Comparison of ENCODE assay signal across 19 mouse cellular contexts in the genomic region with DNA sequence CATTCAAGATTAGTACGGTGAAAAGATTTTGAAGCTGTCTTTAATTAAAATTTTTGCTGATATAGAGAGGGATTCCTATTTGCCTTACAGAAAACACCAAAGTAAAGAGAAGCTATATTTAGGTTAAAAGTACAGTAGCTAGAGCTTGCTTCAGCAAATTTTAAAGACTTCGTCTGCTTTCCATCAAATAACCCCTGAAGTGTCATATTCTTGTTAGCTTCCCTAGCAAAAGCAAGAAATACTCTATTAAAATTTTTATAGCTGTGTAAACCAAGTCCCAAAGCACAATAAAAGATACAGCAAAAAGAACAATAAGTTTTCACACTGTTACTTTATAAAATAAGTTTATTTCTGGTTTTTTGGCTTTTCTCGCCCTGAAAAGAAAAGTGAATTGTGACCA.
A peak's percentile ranks its signal among the peaks of the same experiment; 100 is the strongest.
DNase-seq lines count a peak whose midpoint lies in the region; ATAC-seq and TF ChIP-seq lines count a peak whose summit lies in the region.
"Had no signal": no experiment of that assay in that cellular context is flagged by ENCODE, and none has a peak within 500 bp of the region (broad histone marks: within the 10 kb centered on the region; RNA-seq: fewer than 3 reads in every experiment).

No protein-coding gene starts in this region.

- H3K27me3 ChIP-seq in limb, embryonic 13.5 days: 0 out of 2 replicates have a peak, but pooled peaks cover 3% of the 10 kb centered on the region
- H3K27me3 ChIP-seq in limb, embryonic 10.5 days (ENCODE audit: low read depth, poor library complexity, severe bottlenecking): no peaks in the 10 kb centered on the region
- H3K27me3 ChIP-seq in limb, embryonic 14.5 days (ENCODE audit: control insufficient read depth, insufficient read depth, low read length): no peaks in the 10 kb centered on the region
- H3K27me3 ChIP-seq: CH12.LX, Patski had no signal

- H3K9ac ChIP-seq in limb, embryonic 13.5 days: no peak overlapping the region
- H3K9ac ChIP-seq in limb, embryonic 14.5 days (ENCODE audit: low read depth, low read length, severe bottlenecking): no peak overlapping the region

- no peak for DNase-seq in limb, embryonic 10.5 days (ENCODE audit: low spot score)
- peak; percentile 53 for DNase-seq in limb, embryonic 14.5 days (ENCODE audit: low spot score)
- no peak for DNase-seq in testis, postnatal 14 days (ENCODE audit: low spot score)
- DNase-seq: adrenal gland, adult 2 months; adrenal gland, adult 8-10 months; adrenal gland, postnatal 10 days; adrenal gland, postnatal 14 days; adrenal gland, postnatal 25 days; adrenal gland, postnatal 36 days; B cell, adult 2 months; cerebellum, adult 11 months; cerebellum, adult 11-12 months; cerebellum, adult 18-20 months had no signal

- TF ChIP-seq POLR2A in limb, embryonic 14.5 days (IDR thresholded peaks at IDR 0.05; ENCODE audit: borderline replicate concordance, extremely low read depth, insufficient read depth, insufficient read length): no peak

- H3K9me3 ChIP-seq in limb, embryonic 13.5 days: no peaks in the 10 kb centered on the region
- H3K9me3 ChIP-seq in limb, embryonic 10.5 days (replicated peaks): no peaks in the 10 kb centered on the region
- H3K9me3 ChIP-seq in limb, embryonic 14.5 days (ENCODE audit: control insufficient read depth, low read length): no peaks in the 10 kb centered on the region
- H3K9me3 ChIP-seq: G1E had no signal

- no peak overlapping the region for H3K4me3 ChIP-seq in limb, embryonic 13.5 days
- H3K4me3 ChIP-seq in limb, embryonic 10.5 days: no peak overlapping the region
- no peak overlapping the region for H3K4me3 ChIP-seq in limb, embryonic 14.5 days (replicated peaks; ENCODE audit: low read length)

- H3K4me1 ChIP-seq in limb, embryonic 13.5 days: no peaks in the 10 kb centered on the region
- no peaks in the 10 kb centered on the region for H3K4me1 ChIP-seq in limb, embryonic 10.5 days
- H3K4me1 ChIP-seq in limb, embryonic 14.5 days (ENCODE audit: control insufficient read depth, insufficient read depth, low read length): peaks cover 3% of the 10 kb centered on the region

- WGBS in limb, embryonic 13.5 days: 46% methylated on average over 3 of the region's 3 CpGs
- 88% methylated on average over 3 of the region's 3 CpGs for WGBS in limb, embryonic 10.5 days
- WGBS in limb, embryonic 14.5 days: 33% methylated on average over 3 of the region's 3 CpGs

- peak; percentile 57; the same call in 1 of the 2 replicates for ATAC-seq in limb, embryonic 13.5 days (ENCODE audit: low FRiP score, low read depth)
- ATAC-seq in limb, embryonic 14.5 days (ENCODE audit: low FRiP score, low read depth): peak; percentile 67
- ATAC-seq: activated CD4-positive, CD25-positive, alpha-beta regulatory T cell, adult 4 months; CD4-positive, CD25-positive, alpha-beta regulatory T cell, adult 4 months; Patski had no signal

- no peak overlapping the region for H3K4me2 ChIP-seq in limb, embryonic 13.5 days (replicated peaks)
- H3K4me2 ChIP-seq in limb, embryonic 14.5 days (replicated peaks; ENCODE audit: low read depth, low read length, severe bottlenecking): no peak overlapping the region

- no peak overlapping the region for H3K27ac ChIP-seq in limb, embryonic 13.5 days
- H3K27ac ChIP-seq in limb, embryonic 10.5 days: no peak overlapping the region
- no peak overlapping the region for H3K27ac ChIP-seq in limb, embryonic 14.5 days (replicated peaks; ENCODE audit: low read depth, low read length)

- no peaks in the 10 kb centered on the region for H3K36me3 ChIP-seq in limb, embryonic 13.5 days
- H3K36me3 ChIP-seq in limb, embryonic 10.5 days: no peaks in the 10 kb centered on the region
- H3K36me3 ChIP-seq in limb, embryonic 14.5 days (ENCODE audit: control insufficient read depth, insufficient read depth, low read length): no peaks in the 10 kb centered on the region
- H3K36me3 ChIP-seq: G1E had no signal
